Mouse (Mus musculus) erythroblast, embryonic 14.5 days (primary cell): Measurements from ENCODE around the gene Chrdl2.

Experiments used
- GATA1 ChIP-seq: IDR thresholded peaks from 2 replicates; pipeline ENCODE4 v1.6.1; 2012; ENCODE audit warnings: low read length, inconsistent platforms, mixed read lengths
- TAL1 ChIP-seq: IDR thresholded peaks from 3 replicates; pipeline ENCODE4 v1.6.1; 2012; ENCODE audit warnings: low read length, inconsistent platforms, mixed read lengths

DNA sequence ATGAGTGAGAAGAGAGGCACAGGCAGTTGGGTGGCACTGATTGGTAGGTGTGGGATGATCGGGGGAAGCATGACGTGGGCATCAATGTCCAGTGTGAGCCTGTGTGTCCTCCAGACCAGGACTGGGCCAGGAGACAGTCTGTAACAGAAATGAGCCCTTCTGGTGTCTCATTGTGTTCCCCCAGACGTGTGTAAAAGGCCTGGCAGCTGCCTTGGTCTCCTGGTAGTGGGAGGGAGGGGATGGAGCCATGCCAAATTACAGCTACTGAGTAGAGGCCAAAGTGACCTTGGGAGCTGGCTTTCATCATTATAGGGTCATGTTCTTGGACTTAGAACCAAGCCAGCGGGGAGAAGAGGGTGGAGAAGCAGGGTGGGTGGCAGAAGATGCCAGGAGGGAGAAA lies 45.9 kb downstream of the Chrdl2 start:
- TF ChIP-seq GATA1 = no peak
- TF ChIP-seq TAL1 = no peak
